Mouse (Mus musculus): ENCODE measurements around the gene Asb14.

GRCm38 (mm10) chr14:26868299-26868698 is 26.1 kb upstream of the Asb14 start:
- TF ChIP-seq CTCF (IDR thresholded peaks at IDR 0.05; ENCODE audit: low read depth, low read length), result no peak
- no peak for TF ChIP-seq POLR2A (IDR thresholded peaks at IDR 0.05; ENCODE audit: borderline replicate concordance, low read depth, low read length)

Measured in bone marrow macrophage, adult 2 months (primary cell).